Mouse (Mus musculus): Measurements from ENCODE around the gene Ptpn11.
"Not testable (repeated sequence)": the region's sequence is repeated elsewhere in the genome, so short reads cannot be mapped to it uniquely, and the experiment has no call there.

- not testable (repeated sequence) for TF ChIP-seq CTCF (conservative IDR thresholded peaks at IDR 0.05; ENCODE audit: low read length); NANOG (IDR thresholded peaks at IDR 0.05; ENCODE audit: borderline replicate concordance, low read length)
These were observed 36.1 kb upstream of the Ptpn11 start for GRCm38 (mm10) chr5:121227330-121227729.

All from E14TG2a.4 (cell line).